Mouse (Mus musculus) gastrocnemius, adult 2 months (tissue): ENCODE measurements around the gene Gm5737. TPM values are rescaled to one million over a fixed set of nuclear protein-coding genes. Genes with fewer than 3 reads are reported as not detected.
A peak's percentile ranks its signal among the peaks of the same experiment; 100 is the strongest.

Experiments used
- DNase-seq: peaks from one replicate; pipeline ENCODE4 v3.0.0; 2022
- H3K27ac ChIP-seq: fragments of 200-600 bp; 2 replicates; pipeline ENCODE4 v1.8.1; 2022; ENCODE audit warnings: mild to moderate bottlenecking
- H3K4me3 ChIP-seq: fragments of 200-600 bp; 2 replicates; pipeline ENCODE4 v1.8.1; 2022; ENCODE audit warnings: mild to moderate bottlenecking, moderate library complexity
- CTCF ChIP-seq: fragments of 200-600 bp; IDR thresholded peaks from 2 replicates; pipeline ENCODE4 v1.8.1; 2022; ENCODE audit warnings: antibody characterized with exemption, mild to moderate bottlenecking, moderate library complexity
- intact Hi-C: fragments of 180-260 bp; cut with DNase I; formaldehyde crosslinking; loops from one replicate; pipeline ENCODE4 v1.15.1; 2025
- total RNA-seq, 2 experiments: library from RNA; stranded (reverse); gene quantifications; 2 replicates each; pipeline ENCODE4 v1.2.3; 2021

Gene Gm5737
- total RNA-seq, 2 experiments from 2014 or later, result 0.31 to 0.42 TPM

- peak; percentile 79 for DNase-seq
- TF ChIP-seq CTCF, result no peak
- Histone ChIP-seq H3K4me3 (peak overlapping the region; percentile 74), H3K27ac (peak overlapping the region; percentile 95)
- intact Hi-C loops, result loop anchor here (10.0 kb wide), 1 partner anchor 284 kb away; no protein-coding TSS in a partner anchor
Measured at GRCm38 (mm10) chr7:120830431-120831381, 18.5 kb downstream of the Gm5737 start.

GRCm38 (mm10) chr7:120834426-120834825 lies 22.3 kb downstream of the Gm5737 start:
- H3K4me3 ChIP-seq, result peak overlapping the region; percentile 84
- no peak for TF ChIP-seq CTCF
- intact Hi-C loops, result loop anchor here (10.0 kb wide), 1 partner anchor 280 kb away; no protein-coding TSS in a partner anchor
- no peak for DNase-seq
- peak overlapping the region; percentile 92 for H3K27ac ChIP-seq

GRCm38 (mm10) chr7:120834863-120835372 lies 22.8 kb downstream of the Gm5737 start:
- intact Hi-C loops, result loop anchor here (1.0 to 10.0 kb wide), 3 partner anchors 82 to 280 kb away; partner anchors contain the start of genes Mettl9 and Polr3e
- peak; percentile 69 for DNase-seq
- no peak for TF ChIP-seq CTCF
- H3K4me3 ChIP-seq, result peak overlapping the region; percentile 84
- H3K27ac ChIP-seq, result peak overlapping the region; percentile 92

GRCm38 (mm10) chr7:120835449-120836359 lies 23.5 kb downstream of the Gm5737 start:
- intact Hi-C loops, result loop anchor here (1.0 to 10.0 kb wide), 3 partner anchors 82 to 279 kb away; partner anchors contain the start of genes Mettl9 and Polr3e
- peak; percentile 99; the same call in 1 of the 2 replicates for TF ChIP-seq CTCF
- H3K27ac ChIP-seq, result peak overlapping the region; percentile 92
- DNase-seq, result peak; percentile 93
- H3K4me3 ChIP-seq, result peak overlapping the region; percentile 84

GRCm38 (mm10) chr7:120836361-120836760 lies 24.2 kb downstream of the Gm5737 start:
- peak overlapping the region; percentile 92 for H3K27ac ChIP-seq
- intact Hi-C loops, result loop anchor here (5.0 to 10.0 kb wide), 2 partner anchors 196 to 278 kb away; partner anchors contain the start of gene Mettl9
- no peak for DNase-seq
- peak overlapping the region; percentile 84 for H3K4me3 ChIP-seq
- no peak for TF ChIP-seq CTCF

GRCm38 (mm10) chr7:120838436-120839160 lies 26.4 kb downstream of the Gm5737 start:
- TF ChIP-seq CTCF, result no peak
- Histone ChIP-seq H3K4me3 (no peak overlapping the region), H3K27ac (peak overlapping the region; percentile 99)
- intact Hi-C loops, result loop anchor here (5.0 to 10.0 kb wide), 2 partner anchors 194 to 276 kb away; partner anchors contain the start of gene Mettl9
- DNase-seq, result peak; percentile 84

- Histone ChIP-seq H3K4me3 (no peak overlapping the region), H3K27ac (peak overlapping the region; percentile 99)
- intact Hi-C loops, result loop anchor here (5.0 to 10.0 kb wide), 2 partner anchors 193 to 275 kb away; partner anchors contain the start of gene Mettl9
- TF ChIP-seq CTCF, result no peak
- peak; percentile 80 for DNase-seq
Measured at GRCm38 (mm10) chr7:120839786-120840185, 27.6 kb downstream of the Gm5737 start.

GRCm38 (mm10) chr7:120842345-120843036 lies 30.3 kb downstream of the Gm5737 start, which contains the start of gene Eef2k:
TSS of gene Eef2k (plus strand) at chr7:120842831.
- intact Hi-C loops, result no loop called here
- H3K27ac ChIP-seq, result peak within 1 kb of the TSS; percentile 99
- peak; percentile 97 for DNase-seq
- peak within 1 kb of the TSS; percentile 96 for H3K4me3 ChIP-seq
- peak; percentile 35 for TF ChIP-seq CTCF

- no peak for TF ChIP-seq CTCF
- peak; percentile 94 for DNase-seq
- Histone ChIP-seq H3K4me3 (peak overlapping the region; percentile 96), H3K27ac (peak overlapping the region; percentile 99)
- intact Hi-C loops, result no loop called here
Measured at GRCm38 (mm10) chr7:120843037-120843621, 31.0 kb downstream of the Gm5737 start.

- H3K27ac ChIP-seq, result peak overlapping the region; percentile 99
- intact Hi-C loops, result no loop called here
- DNase-seq, result no peak
- peak overlapping the region; percentile 96 for H3K4me3 ChIP-seq
- TF ChIP-seq CTCF, result no peak
Measured at GRCm38 (mm10) chr7:120843852-120844435, 31.8 kb downstream of the Gm5737 start.
